Mouse (Mus musculus): ENCODE measurements around the gene Bud13.
"Not testable (repeated sequence)": the region's sequence is repeated elsewhere in the genome, so short reads cannot be mapped to it uniquely, and the experiment has no call there.

Gene Bud13

DNA sequence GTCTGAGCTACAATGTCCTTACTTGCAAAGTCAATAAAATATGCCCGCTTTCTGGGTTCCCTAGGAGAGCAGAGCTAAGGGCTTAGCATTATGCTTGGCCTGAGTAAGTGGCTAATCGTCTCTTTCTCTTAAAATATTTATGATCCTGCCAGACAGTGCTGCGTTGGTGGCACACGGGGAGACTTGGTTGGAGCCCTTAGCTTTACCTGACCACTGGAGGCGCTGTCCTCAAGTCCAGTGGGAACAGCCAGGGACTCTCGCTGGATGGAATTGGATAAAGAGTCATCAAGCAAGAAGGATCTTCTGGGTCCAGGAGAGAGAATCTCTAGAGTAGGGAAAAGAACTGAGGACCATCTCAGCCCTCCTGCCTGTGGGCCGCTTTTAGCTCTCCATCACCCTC lies 26.3 kb downstream of the Bud13 start:
- DNase-seq, result no peak

GRCm38 (mm10) chr9:46314507-46314906 lies 31.7 kb downstream of the Bud13 start:
- peak; percentile 78 for DNase-seq

- no peak for DNase-seq
Observed at GRCm38 (mm10) chr9:46314921-46315320, 32.1 kb downstream of the Bud13 start.

DNA sequence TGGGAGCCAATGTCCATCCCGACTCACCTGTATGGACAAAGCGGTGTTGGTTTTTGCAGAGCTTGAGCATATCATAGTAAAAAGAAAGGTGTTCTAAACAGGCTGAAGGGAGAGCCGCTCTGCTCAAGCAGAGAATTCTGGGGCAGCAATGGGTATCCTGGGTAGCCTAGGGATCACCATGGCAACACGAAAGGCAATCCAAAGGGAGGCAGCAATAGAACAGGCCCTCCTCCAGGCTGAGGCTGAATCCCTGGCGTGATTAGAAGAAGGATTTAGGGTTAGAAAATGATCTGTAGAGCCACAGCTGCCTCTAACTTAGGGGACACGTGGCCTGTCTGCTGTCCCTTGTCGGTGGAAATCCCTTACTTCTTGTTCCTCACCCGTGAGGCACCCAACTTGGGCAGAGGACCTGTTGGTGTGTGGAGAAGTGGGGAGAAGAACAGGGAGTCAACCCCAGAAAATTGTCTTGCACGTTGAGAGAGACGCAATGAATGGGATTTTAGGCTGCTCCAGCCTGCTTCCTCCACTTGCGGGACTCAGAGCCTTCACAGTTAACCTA lies 33.1 kb downstream of the Bud13 start:
- DNase-seq, result no peak

DNA sequence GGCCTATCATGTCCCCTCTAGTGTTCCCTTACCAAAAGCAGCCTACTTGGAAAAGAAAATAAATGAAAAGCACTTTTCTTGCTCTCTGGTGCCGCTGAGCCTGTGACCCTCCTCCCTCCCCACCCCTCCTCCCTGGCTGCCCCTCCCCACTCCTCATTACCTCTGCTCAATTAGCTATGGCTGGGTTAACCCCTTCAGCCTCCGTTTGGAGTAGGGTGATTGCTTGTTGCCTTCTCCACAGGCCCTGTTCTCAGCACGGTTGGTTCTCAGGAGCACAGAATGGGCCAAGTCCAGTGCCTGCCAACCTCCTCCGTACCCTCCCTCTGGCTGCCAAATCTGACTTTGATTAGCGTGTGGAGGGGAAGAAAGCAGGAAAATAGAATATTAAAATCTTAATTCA lies 33.6 kb downstream of the Bud13 start:
- no peak for DNase-seq

DNA sequence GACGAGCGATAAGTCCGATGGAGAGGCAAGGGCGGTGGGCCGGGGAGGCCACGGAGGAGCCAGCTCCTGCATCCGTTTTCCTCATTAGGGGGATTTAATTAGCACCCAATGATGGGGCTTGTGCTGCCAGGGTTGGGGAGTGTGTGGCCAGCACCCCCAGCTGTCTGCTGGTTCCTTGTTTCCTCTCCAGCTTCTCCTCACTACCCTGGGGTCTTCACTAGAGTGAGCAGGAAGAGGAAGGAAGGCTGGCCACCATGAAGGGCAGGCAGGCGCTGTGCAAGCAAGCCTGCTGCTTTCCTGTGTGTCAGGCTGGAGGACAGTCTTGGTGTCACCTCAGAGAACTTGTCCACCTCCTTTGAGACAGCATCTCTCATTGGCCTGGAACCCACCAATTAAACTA lies 34.1 kb downstream of the Bud13 start:
- no peak for DNase-seq

DNA sequence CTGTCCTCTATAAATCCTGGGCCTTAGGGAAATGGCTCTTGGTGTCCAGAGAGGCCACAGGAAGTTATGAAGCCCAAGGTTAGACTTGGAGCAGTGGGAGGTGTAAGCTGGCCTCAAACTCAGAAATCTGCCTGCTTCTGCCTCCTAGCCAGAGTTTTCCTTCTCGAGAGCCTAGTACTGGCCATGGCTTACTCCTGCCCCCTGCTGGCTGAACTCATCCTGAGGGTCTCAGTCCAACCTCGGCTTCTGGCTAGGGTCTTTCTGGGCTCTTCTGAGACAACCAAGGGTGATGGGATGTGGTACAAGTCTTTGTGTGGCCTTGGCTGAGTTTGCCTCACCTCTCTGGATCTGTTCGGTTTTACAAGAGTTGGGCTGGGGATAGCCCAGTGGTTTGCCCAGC lies 35.1 kb downstream of the Bud13 start:
- DNase-seq, result no peak

GRCm38 (mm10) chr9:46319886-46320285 lies 37.1 kb downstream of the Bud13 start, which contains the start of gene 4931429L15Rik:
Gene 4931429L15Rik, minus strand, starts transcription at chr9:46319986.
- peak; percentile 1 for DNase-seq

DNA sequence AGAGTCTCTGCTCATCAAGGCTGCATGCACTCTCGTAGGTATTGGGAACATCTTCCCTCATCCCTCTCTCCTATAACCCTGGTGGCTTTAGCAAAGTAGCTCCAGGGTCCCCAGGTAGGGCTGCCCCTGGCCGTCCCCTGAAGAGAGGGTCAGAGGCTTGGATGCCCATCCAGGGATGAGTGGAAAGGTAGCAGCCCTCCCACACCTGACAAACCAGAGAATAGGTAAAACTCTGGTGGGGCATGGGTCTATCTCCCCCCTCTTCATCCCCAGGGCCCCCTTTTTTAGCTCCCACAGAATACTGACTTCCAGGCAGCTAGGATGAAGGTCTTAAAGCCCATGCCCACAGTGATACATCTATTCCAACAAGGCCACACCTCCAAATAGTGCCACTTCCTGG lies 37.7 kb downstream of the Bud13 start:
- DNase-seq, result peak; percentile 1

- DNase-seq, result peak; percentile 13
Observed at GRCm38 (mm10) chr9:46326694-46327405, 44.0 kb downstream of the Bud13 start.

GRCm38 (mm10) chr9:46327706-46328571 lies 45.1 kb downstream of the Bud13 start:
- peak; percentile 49 for DNase-seq

GRCm38 (mm10) chr9:46328572-46329249 lies 45.9 kb downstream of the Bud13 start:
- peak; percentile 92 for DNase-seq

GRCm38 (mm10) chr9:46329250-46329648 lies 46.4 kb downstream of the Bud13 start:
- peak; percentile 50 for DNase-seq

DNA sequence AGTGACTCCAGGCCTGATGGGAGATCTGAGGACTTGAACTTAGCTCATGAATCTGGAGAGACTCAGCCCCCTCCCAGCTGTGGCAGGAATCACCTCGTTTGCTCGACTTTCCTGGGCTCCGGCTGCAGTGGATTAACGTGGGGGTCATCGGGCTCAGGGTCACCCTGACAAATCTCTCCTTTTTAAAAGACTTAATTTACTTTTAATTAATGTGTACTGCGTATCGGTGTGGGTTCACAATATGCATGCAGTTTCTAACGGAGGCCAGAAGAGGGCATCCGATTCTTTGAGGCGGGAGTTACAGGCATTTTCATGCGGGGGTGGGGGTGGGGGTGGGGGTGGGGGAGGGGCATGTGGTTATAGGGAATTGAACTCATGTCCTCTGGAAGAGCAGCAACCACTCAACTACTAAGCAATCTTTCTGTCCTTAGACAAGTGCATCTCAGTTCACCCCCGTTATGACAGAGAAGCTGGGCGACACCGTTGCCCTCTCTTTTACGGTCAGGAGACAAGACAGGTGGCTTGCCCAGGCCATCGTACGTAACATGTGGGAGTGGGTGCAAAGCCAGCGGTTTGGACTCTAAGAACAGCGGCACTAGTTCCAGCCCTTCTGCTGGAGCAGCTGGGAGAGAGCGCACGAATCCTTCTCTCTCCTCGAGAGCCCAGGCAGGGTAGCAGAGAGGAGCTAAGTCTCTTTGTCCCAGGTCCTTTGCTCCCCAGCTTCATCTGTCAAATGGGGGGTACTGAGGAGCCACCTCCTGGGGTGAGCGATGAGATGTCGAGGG lies 47.2 kb downstream of the Bud13 start:
- peak; percentile 46 for DNase-seq

GRCm38 (mm10) chr9:46330586-46330895 lies 47.7 kb downstream of the Bud13 start:
- no peak for DNase-seq

DNA sequence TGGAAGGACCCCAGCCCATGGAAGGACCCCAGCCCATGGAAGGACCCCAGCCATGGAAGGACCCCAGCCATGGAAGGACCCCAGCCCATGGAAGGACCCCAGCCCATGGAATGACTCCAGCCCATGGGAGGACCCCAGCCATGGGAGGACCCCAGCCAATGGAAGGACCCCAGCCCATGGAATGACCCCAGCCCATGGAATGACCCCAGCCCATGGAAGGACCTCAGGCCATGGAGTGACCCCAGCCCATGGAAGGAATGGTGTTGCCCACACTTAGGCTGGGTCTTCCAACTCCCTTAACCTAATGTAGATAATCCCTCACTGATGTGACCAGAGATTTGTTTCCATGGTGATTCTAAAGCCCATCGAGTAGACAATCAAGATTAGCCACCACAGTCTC lies 48.5 kb downstream of the Bud13 start:
- peak; percentile 10 for DNase-seq

DNA sequence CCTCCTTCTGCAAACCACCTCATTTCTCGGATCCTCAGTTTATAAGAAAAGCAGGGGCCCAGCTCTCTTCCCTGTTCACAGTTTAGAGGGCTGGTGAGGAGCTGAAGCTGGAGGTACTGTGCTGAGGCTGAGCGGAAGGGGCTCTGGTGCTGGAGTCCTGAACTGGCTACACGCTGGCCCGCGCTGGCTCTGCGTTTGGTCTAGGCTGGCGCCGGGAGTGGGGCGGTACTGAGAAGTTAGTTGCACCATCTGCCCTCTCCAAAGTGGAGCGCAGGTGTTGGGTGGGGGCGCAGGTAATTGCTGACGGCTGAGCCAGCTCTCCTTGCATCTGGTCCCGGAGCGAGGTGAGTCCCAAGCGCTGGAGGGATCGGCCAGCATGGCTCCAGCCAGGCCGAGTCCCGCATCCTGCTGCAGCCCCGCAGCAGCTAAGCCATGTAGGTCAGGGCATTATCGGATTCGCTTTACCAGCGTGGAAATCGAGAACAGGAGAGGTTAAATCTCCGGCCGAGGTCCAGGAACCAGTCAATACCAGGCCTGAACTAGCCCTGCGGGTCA lies 51.7 kb downstream of the Bud13 start:
- DNase-seq, result no peak

DNA sequence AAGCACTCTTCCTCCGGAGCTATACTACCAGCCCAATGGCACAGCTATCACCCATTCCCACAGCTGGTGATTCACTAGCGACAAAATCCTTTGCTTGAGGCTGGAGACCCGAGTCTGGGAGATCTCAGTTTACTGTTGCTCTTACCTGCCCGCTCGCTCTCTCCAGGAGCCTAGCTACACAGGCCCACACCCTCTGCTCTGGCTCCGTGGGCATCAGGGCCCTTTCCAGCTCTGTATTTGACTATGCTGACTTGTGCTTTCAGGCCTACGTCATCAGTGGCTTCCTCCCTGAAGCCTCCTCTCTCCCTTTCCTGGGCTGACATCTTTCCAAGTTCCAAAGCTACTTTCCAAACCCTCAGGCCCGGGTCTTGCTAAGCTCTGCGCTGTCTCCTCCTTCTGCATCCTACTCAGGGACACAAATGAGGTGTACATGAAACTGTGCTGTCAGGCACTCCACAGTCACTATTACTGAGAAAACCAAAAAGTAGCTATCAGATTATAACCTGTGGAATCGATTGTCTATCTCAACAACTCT lies 52.7 kb downstream of the Bud13 start:
- DNase-seq, result peak; percentile 13

DNA sequence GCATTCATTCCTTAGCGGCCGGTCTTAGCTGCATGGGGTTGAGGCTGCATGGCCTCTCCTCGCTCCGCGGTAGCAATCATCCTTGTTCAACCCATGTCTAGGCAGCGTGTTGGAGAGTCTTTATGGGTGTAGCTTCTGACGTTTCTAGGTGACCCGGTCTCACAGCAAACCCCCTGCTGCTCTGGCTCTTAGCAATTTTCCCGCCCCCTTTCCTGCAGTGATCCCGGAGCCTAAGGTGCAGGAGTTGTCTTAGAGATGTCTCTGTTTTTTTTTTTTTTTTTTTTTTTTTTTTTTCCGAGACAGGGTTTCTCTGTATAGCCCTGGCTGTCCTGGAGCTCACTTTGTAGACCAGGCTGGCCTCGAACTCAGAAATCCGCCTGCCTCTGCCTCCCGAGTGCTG lies 53.5 kb downstream of the Bud13 start:
- not testable (repeated sequence) for DNase-seq

DNA sequence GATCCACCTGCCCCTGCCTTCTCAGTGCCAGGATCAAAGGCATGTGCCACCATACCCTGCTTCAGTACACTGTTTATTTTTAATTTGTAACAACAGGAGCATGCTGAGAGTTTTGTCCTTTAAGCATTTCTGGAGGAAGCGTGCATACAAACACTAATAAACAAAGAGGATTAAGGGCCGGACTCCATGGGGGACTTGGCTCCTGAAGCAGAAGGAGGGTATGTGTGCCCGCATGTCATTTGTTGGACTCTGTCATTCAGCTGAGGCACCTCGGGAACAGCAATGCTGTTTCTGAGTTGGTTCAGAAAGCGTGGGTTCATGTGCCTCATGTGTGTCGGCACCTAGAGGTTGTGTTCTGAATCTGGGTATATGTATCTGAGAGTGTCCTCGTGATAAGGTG lies 54.5 kb downstream of the Bud13 start:
- DNase-seq, result no peak

- peak; percentile 59 for DNase-seq
Observed at GRCm38 (mm10) chr9:46337852-46338291, 55.1 kb downstream of the Bud13 start.

DNA sequence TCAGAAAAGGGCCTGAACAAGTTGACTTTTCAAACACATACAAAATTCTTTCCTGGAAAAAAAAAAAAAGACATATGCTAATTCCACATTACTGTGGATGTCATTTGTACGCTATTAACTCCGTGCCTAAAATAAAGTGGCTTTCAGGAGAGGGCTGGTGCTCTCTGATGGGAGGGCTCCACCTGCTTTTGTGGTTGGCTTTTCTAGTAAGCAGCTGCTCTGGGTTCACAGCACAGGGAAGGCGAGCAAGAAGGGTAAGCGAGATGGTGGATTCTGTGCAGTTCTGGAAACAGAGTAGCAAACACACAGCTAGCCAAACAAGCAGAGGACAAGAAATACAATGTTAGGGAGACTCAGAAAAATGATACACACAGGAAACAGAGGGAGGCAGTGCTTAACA lies 55.6 kb downstream of the Bud13 start:
- DNase-seq, result no peak
